Mouse (Mus musculus) inflammation-experienced regulatory T-cells (primary cell): ENCODE measurements around the gene Prr13. TPM values are rescaled to one million over a fixed set of nuclear protein-coding genes. Genes with fewer than 3 reads are reported as not detected.

Source experiments
- polyA plus RNA-seq, 2 experiments: library from polyadenylated mRNA; unstranded; fragments of 100-300 nt; shearing (Covaris generic); gene quantifications; one replicate each; pipeline ENCODE4 v1.2.1; 2017

The Prr13 gene
- 100 to 1,000 TPM; 513 to 642 TPM for polyA plus RNA-seq

GRCm38 (mm10) chr15:102458904-102459317 lies at the start of gene Prr13:
Gene Prr13 (plus strand): TSS chr15:102459028.

GRCm38 (mm10) chr15:102445146-102445545 lies 13.7 kb upstream of the Prr13 start, which contains the start of gene Amhr2:
Gene Amhr2 (plus strand): TSS chr15:102445367.

GRCm38 (mm10) chr15:102470183-102470604 lies 11.4 kb downstream of the Prr13 start, which contains the start of gene Pcbp2:
Gene Pcbp2 (plus strand): TSS chr15:102470539.

GRCm38 (mm10) chr15:102503447-102503846 lies 44.6 kb downstream of the Prr13 start, which contains the start of gene Gm10337:
Gene Gm10337 (plus strand): TSS chr15:102503722.

Other genes starting within 250 kb of the Prr13 start
- gene Itgb7, start 227.1 kb upstream of the Prr13 start, polyA plus RNA-seq: 1,000 to 10,000 TPM; 1,270 to 1,388 TPM
- 10 to 100 TPM; 37.3 to 41.8 TPM for gene Rarg, start 201.5 kb upstream of the Prr13 start, polyA plus RNA-seq
- under 1 TPM in 1 of 2 experiments, not detected in 1; 0.34 TPM for gene Gm9918, start 188.5 kb upstream of the Prr13 start, polyA plus RNA-seq
- gene Mfsd5, start 179.6 kb upstream of the Prr13 start, polyA plus RNA-seq: 100 to 1,000 TPM; 101 to 121 TPM
- gene Espl1, start 162.8 kb upstream of the Prr13 start, polyA plus RNA-seq: 1 to 10 TPM in 1 of 2 experiments, under 1 TPM in 1; 0.60 to 1.9 TPM
- gene Pfdn5, start 132.9 kb upstream of the Prr13 start, polyA plus RNA-seq: 100 to 1,000 TPM; 410 to 478 TPM
- gene Myg1, start 127.3 kb upstream of the Prr13 start, polyA plus RNA-seq: 10 to 100 TPM; 81.7 to 90.3 TPM
- 10 to 100 TPM; 50.8 to 79.0 TPM for gene Aaas, start 108.3 kb upstream of the Prr13 start, polyA plus RNA-seq
- gene Sp7, start 91.8 kb upstream of the Prr13 start, polyA plus RNA-seq: under 1 TPM in 1 of 2 experiments, not detected in 1; 0.33 TPM
- gene Sp1, start 52.9 kb upstream of the Prr13 start, polyA plus RNA-seq: 10 to 100 TPM; 14.5 to 14.9 TPM
- gene Amhr2, start 13.7 kb upstream of the Prr13 start, polyA plus RNA-seq: under 1 TPM; 0.38 to 0.94 TPM
- gene Pcbp2, start 11.5 kb downstream of the Prr13 start, polyA plus RNA-seq: 100 to 1,000 TPM in 1 of 2 experiments, 10 to 100 TPM in 1; 95.8 to 136 TPM
- gene Gm10337, start 44.7 kb downstream of the Prr13 start, polyA plus RNA-seq: not detected
- 1 to 10 TPM; 8.9 to 9.2 TPM for gene Map3k12, start 58.0 kb downstream of the Prr13 start, polyA plus RNA-seq
- gene Tarbp2, start 59.2 kb downstream of the Prr13 start, polyA plus RNA-seq: 10 to 100 TPM; 50.6 to 57.9 TPM
- 1 to 10 TPM; 5.1 to 7.0 TPM for gene Npff, start 65.9 kb downstream of the Prr13 start, polyA plus RNA-seq
- gene Gm28047, start 166.0 kb downstream of the Prr13 start, polyA plus RNA-seq: not detected
- gene Atf7, start 166.4 kb downstream of the Prr13 start, polyA plus RNA-seq: 10 to 100 TPM; 39.2 to 45.9 TPM
- gene Atp5g2, start 213.3 kb downstream of the Prr13 start, polyA plus RNA-seq: 10 to 100 TPM; 13.5 to 20.1 TPM